Mouse (Mus musculus) cortical plate, adult 2 months (tissue): ENCODE measurements around the gene Slc4a2. TPM values are rescaled to one million over a fixed set of nuclear protein-coding genes. Genes with fewer than 3 reads are reported as not detected.

Experiments
- H3K27ac ChIP-seq: fragments of 200-500 bp; 2 replicates; pipeline ENCODE4 v1.5.1; 2012; ENCODE audit warnings: low read length, control low read depth, inconsistent platforms; ENCODE audit not compliant: insufficient read depth
- H3K4me1 ChIP-seq: fragments of 200-500 bp; 2 replicates; pipeline ENCODE4 v1.6.1; 2011; ENCODE audit warnings: low read length; ENCODE audit not compliant: control insufficient read depth, insufficient read depth
- H3K4me3 ChIP-seq: fragments of 200-500 bp; 2 replicates; pipeline ENCODE4 v1.5.1; 2011; ENCODE audit warnings: mild to moderate bottlenecking, low read length, control low read depth; ENCODE audit not compliant: insufficient read depth
- CTCF ChIP-seq: fragments of 200-500 bp; IDR thresholded peaks from 2 replicates; pipeline ENCODE4 v1.5.1; 2011; ENCODE audit warnings: mild to moderate bottlenecking, control low read depth, low read length; ENCODE audit not compliant: insufficient read depth; ENCODE audit errors: extremely low read depth
- POLR2A ChIP-seq: fragments of 200-500 bp; IDR thresholded peaks from 2 replicates; pipeline ENCODE4 v1.6.1; 2011; ENCODE audit warnings: mild to moderate bottlenecking, low read length, control low read depth; ENCODE audit not compliant: insufficient read depth; ENCODE audit errors: extremely low read depth
- polyA plus RNA-seq: library from polyadenylated mRNA; depleted of rRNA; stranded (reverse); fragments of >200 nt; gene quantifications from 2 replicates; pipeline ENCODE4 v1.2.3, GENCODE M21; 2012

Slc4a2 gene
- polyA plus RNA-seq, 1 experiment: 39.9 TPM

DNA sequence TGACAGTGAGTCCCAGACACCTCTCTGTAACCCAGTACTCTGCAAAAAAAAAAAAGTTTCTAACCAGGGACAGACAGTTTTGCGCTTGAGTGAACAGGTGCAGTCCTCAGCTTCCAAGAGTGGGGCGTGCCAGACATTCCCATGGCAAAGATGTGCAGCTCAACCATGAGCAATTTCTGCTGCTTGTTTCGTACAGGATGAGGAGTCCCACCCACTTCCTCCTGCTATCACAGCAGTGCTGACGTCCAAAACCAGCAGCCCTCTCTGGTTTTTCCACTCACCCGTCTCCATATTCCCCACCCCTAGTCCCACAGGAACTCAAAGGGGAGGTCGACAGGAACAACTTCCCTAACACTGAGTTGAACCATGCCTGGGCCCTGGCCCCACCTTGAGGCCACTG lies 39.2 kb upstream of the Slc4a2 start:
- peaks cover 6% of the 10 kb centered on the region; the same call in 1 of the 2 replicates for H3K4me1 ChIP-seq
- no peak overlapping the region for H3K27ac ChIP-seq
- H3K4me3 ChIP-seq: no peak overlapping the region; the same call in 1 of the 2 replicates
- TF ChIP-seq CTCF (no peak), POLR2A (no peak)

- TF ChIP-seq POLR2A (no peak), CTCF (no peak)
- Histone ChIP-seq H3K4me3 (no peak overlapping the region), H3K4me1 (peaks cover 3% of the 10 kb centered on the region; the same call in 1 of the 2 replicates), H3K27ac (no peak overlapping the region)
Measured at GRCm38 (mm10) chr5:24385374-24385773, 38.3 kb upstream of the Slc4a2 start.

- Histone ChIP-seq H3K4me1 (peaks cover 3% of the 10 kb centered on the region; the same call in 1 of the 2 replicates), H3K4me3 (no peak overlapping the region), H3K27ac (no peak overlapping the region)
- TF ChIP-seq POLR2A: no peak
- TF ChIP-seq CTCF: no peak
Measured at GRCm38 (mm10) chr5:24385887-24386550, 37.6 kb upstream of the Slc4a2 start.

DNA sequence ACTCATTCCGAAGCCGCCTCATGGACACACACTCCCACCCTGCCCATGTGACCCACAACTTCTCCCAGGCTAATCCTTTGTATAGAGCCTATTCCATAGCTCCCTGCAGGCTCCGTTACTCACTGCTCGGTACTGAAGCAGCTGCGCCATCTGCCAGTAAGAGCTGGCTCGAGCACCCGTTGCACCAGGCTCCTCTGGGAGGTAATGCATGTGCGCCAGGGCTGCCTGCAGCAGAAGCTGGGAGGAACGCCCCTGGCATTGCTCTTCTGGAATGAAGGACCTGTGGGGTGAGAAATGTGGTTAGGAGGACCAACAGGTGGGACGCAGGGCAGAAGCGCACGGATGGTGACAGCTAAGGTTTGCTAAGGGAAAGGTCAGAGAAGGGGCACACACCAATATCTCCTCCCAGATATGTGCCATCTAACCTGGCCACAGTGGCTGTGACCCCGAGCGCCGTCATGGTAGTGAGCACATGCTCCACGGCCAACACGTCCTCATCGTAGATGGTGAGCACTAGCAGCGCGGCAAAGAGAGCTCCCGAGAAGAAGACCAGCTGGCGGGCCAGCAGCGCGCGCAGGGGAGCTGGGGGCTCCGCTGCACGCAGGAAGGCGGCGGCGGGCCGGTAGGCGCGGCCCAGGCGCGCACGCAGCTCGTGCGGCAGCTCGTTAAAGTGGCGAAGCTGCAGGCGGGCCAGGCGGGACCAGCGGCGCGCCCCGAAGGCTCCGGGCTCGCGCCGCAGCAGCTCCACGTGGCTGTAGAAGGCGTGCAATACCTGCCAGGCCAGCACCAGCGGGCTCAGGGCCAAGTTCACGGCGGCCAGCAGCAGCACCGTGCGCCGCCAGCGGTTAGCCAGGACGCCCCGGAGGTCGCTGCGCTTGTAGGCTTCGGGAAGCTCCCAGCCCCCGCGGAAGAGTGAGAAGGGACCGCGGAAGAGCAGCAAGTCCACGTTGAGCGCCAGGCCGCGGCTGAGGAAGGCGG lies 36.1 kb upstream of the Slc4a2 start:
- Histone ChIP-seq H3K27ac (no peak overlapping the region), H3K4me1 (peaks cover 3% of the 10 kb centered on the region; the same call in 1 of the 2 replicates), H3K4me3 (peak overlapping the region; percentile 33)
- TF ChIP-seq POLR2A (no peak), CTCF (peak; percentile 35; the same call in 1 of the 2 replicates)

GRCm38 (mm10) chr5:24388246-24388915 lies 35.3 kb upstream of the Slc4a2 start:
- Histone ChIP-seq H3K4me1 (peaks cover 3% of the 10 kb centered on the region; the same call in 1 of the 2 replicates), H3K27ac (no peak overlapping the region), H3K4me3 (peak overlapping the region; percentile 33)
- TF ChIP-seq POLR2A (no peak), CTCF (no peak)

DNA sequence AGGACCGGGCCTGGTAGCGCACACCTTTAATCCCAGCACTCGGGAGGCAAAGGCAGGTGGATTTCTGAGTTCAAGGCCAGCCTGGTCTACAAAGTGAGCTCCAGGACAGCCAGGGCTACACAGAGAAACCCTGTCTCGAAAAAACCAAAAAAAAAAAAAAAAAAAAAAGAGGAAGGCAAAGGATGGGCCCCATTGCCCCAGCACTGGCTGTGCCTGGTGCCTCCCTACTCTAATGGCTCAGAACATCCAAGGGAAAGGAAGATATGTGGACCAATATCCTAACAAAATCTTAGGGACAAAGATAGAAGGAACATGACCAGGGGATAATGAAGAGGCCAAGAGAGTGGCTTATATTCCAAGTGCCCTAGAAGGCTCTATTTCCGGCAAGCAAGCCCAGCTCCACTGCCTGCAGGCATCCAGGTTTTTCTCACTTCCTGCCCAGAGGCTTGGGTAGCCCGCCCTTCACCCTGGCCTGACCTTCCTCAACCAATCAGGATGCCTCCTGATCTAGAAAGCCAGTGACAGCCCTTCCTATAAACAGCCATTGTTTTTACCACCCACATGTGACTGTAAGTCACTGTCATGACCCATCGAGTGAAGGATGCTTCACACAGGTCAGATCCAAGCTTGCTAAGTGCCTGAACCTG lies 34.5 kb upstream of the Slc4a2 start:
- Histone ChIP-seq H3K27ac (no peak overlapping the region), H3K4me3 (no peak overlapping the region), H3K4me1 (peaks cover 3% of the 10 kb centered on the region; the same call in 1 of the 2 replicates)
- TF ChIP-seq POLR2A: no peak
- TF ChIP-seq CTCF: no peak

DNA sequence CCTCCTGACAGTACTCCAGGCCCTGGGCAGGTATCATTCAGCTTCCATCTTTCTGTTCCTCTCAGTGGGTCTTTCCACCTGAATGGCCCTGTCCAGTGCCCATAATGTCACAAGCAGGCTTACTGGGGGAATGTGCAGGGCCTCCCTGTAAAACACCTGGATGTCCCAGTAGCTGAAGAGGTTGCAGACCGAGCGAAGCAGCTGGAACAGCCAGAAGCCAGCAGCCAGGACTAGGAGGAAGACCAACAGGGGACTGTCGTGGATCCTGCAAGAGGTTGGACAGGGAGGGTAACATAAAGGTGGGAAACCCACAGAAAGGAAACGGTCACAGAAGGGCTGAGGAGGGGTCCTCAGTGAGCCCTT lies 34.0 kb upstream of the Slc4a2 start:
- H3K4me3 ChIP-seq: no peak overlapping the region
- peaks cover 3% of the 10 kb centered on the region; the same call in 1 of the 2 replicates for H3K4me1 ChIP-seq
- H3K27ac ChIP-seq: no peak overlapping the region
- TF ChIP-seq POLR2A (no peak), CTCF (no peak)

DNA sequence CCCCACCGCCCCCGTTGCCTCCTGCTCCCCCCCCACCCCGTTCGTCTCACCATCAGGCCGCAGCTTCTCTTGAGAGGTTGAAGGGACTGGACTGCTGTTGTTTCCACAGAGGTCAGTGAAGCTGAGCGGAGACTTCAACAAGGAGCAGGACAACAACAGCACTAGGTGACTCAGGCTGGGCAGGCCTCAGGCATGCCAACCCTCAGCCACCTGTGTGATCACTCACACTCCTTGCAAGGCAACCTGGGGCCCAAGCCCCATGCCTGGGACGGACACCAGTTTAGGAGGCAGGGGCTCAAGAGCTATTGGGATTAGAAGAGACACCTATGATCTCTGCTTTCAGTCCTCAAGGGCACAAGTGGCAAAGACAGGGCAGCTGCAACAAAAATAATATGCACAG lies 31.8 kb upstream of the Slc4a2 start, which contains the start of gene Atg9b:
Atg9b (minus strand) TSS at position 280 of the 400 bp plus-strand sequence.
- H3K27ac ChIP-seq: no peak within 1 kb of the TSS
- H3K4me3 ChIP-seq: no peak within 1 kb of the TSS
- TF ChIP-seq POLR2A: no peak
- H3K4me1 ChIP-seq: peaks cover 3% of the 10 kb centered on the region; the same call in 1 of the 2 replicates

GRCm38 (mm10) chr5:24392724-24393123 lies 30.9 kb upstream of the Slc4a2 start:
- no peaks in the 10 kb centered on the region for H3K4me1 ChIP-seq
- H3K4me3 ChIP-seq: no peak overlapping the region

More at GRCm38 (mm10) chr5:24392724-24393123, 30.9 kb upstream of the Slc4a2 start:
- no peak overlapping the region for H3K27ac ChIP-seq
- no peak for TF ChIP-seq POLR2A
- TF ChIP-seq CTCF: no peak
